Mouse (Mus musculus): Measurements from ENCODE around the gene Nmnat3.

Gene Nmnat3

DNA sequence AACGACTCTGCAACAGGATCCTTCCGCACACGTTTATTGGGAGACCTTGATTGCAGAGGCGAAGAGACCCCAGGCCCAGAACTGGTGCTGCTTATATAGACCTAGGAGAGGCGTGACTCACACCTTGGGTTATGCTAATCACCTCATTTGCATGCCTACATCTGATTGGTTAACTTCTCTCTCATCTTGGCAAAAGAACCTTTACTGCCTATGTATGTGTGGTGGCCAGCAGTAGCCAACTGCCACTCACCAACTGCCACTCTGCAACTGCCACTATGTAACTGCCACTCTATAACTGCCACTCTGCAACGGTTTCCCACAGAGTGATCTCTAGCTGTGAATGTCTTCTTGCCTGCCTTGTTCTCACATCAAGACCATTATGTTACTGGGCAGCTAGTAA is at the start of gene Nmnat3:
TSS of gene Nmnat3 (plus strand) at position 301 of the 400 bp plus-strand sequence.
- DNase-seq (ENCODE audit: low spot score): peak; percentile 26

DNA sequence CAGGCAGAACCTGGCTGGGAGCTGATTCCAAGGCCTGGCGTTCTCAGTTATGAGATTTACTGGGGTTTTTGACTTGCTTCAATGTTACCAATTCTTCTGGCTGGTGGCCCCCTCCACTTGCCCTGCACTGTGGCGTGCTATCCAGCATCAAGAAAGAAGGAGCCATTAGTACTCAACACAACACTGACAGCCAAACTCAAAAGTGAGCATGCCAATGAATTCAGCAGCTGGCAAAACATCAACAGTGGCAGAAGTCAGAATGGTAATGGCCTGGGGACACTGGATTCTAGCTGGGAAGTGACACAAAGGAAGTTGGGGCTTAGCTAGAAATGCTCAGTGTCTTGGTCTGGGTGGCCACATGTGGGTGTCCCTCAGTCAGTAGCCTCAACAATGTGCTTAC is 43.8 kb upstream of the Nmnat3 start:
- no peak for DNase-seq (ENCODE audit: low spot score)

DNA sequence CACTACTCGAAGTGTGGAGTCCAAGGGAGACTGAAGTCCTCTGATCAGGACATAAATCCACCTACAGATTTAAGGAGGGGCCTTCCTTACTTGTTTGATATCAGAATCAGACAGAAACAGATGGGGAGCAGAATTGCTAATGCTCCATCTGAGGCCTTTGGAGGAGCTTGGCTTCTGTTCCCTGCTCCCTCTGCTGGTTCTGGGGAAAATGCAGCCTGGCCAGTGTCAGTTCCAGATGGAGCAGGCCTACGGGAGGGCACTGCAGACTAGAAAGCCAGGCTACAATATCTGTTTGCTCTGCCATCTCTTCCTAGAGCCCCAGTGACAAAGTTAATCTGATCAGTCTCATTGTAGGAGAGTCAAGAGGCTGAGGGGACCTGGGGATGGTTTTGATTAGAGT is 43.0 kb upstream of the Nmnat3 start:
- no peak for DNase-seq (ENCODE audit: low spot score)

DNA sequence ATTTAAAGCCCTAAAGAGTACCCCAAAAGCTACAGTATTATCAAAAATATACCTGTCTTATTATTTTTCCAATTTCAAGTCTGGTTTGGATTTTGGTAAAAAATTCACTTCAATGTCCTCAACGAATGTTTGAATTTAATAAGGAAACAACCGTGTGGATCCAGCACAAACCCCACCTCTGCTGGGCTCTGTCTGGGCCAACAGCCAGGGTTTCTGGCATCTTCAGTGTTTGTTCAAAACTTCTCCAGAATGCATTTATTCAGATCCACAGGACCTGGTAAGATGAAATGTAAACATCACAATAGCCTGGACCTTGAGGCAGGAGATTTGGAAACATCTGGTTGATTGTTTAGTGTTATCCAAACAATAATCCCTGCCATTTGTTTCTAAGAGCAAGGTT is 42.0 kb upstream of the Nmnat3 start:
- no peak for DNase-seq (ENCODE audit: low spot score)

DNA sequence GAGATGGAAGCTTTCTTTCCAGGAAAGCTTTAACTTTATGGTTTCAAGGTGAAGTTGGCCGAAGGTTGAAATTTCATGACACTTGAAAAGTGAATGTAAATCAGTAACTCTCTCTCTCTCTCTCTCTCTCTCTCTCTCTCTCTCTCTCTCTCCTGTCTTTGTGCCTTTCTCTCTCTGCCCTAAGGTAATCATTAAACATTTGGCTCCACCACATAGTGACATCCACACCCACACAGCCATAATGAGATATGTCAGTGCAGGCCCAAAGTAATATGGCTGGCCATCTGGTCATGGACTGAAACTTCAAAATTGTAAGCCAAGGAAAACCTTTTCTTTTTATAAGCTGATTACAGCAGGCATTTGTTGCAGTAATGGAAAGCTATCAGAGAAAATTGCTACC is 40.9 kb upstream of the Nmnat3 start:
- no peak for DNase-seq (ENCODE audit: low spot score)

DNA sequence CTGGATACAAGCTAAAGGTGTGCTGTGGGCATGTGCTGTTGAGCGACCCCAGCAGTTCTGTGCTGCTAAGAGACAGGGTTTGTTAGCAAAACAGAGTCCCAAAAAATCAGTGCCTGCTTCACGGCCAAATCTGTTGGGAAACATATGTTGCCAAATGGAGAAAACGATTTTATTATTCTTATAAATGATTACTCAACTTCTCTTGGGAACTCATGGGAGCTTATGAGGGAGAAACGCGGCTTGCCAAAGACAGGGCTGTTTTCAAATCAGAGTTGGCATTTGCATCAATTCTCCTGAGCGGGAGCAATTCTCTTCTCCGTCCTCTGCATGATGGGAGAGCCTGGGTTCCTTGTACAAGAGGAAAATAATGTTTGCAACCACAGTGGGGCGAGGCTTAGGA is 27.0 kb upstream of the Nmnat3 start:
- no peak for DNase-seq (ENCODE audit: low spot score)

DNA sequence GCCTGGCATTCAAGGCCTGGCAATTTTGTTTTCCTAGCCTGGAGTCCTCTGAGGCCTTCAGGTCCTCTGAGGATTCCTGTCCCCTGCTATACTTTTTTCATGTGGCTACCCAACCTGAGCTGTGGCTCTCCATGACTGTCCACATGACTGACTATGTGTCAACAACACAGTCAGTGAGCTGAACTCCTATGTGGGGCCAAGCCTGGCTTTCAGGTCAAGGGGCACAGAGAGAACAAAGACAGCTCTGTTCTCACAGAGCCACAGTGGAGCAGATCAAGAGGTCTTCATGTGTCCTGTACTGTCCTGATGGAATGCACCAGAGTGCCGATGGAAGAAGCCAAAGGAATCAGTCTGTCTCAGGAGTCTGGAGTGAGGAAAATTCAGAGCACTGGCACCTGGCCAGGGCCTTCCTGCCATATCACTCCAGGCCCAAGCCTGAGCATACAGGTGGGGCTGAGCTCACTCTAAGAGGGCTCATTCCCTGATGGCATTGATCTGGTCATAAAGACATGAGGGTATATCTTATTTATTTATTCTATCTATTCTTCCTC is 25.7 kb upstream of the Nmnat3 start:
- DNase-seq (ENCODE audit: low spot score): no peak

DNA sequence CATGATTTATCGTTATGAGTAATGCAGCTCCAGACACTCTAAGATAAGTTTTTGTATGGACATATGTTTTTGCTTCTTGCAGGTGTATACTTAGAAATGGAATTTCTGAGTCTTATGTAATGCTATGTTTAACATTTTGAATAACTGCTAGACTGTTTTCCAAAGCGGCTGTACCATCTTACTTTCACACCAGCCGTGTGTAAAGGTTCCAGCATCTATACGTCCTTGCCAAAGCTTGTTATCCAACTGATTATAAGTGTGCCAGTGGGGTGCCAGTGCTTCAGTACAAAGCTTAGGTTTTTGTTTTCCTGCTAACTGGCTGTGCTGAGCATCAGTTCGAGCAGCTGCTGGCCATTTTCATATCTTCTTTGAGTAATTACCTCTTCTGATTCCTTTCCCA is 22.3 kb upstream of the Nmnat3 start:
- DNase-seq (ENCODE audit: low spot score): no peak

DNA sequence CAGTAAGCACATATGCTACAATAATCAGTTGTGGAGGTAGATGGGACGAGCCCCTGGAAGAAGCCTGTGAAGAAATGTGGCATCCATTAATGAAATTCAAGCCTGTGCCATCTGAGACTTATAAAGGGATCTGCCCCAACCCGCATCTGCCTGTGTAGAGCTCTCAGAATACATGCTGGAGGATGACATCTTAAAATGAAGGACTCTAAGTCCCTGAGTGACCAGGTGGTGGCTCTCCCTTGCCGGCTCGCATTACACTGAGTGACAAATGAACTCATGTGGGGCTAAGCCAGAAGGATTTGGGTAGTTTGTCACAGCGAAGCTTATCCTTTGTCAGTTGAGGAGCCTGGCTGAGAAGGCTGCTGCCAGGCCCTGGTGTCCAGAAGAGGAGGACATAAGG is 14.5 kb upstream of the Nmnat3 start:
- no peak for DNase-seq (ENCODE audit: low spot score)

DNA sequence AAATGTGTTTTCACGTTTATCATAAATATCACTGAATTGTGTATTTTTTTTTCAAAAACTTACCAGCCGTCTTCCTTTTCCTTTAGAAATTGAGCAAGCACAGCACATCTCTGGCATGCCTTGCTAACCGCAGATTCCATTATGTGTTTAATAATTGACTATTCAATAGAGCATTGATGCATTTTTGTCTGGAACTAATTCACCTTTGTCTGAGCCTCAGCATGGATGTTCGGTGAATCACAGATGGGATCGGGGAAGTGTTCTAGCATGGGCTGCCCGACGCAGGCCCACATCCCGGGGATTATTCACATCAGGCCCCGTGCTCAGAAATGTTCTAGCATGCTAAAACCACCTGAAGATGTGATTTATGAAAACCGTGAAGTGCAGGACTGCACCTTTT is 12.2 kb upstream of the Nmnat3 start:
- DNase-seq (ENCODE audit: low spot score): no peak

DNA sequence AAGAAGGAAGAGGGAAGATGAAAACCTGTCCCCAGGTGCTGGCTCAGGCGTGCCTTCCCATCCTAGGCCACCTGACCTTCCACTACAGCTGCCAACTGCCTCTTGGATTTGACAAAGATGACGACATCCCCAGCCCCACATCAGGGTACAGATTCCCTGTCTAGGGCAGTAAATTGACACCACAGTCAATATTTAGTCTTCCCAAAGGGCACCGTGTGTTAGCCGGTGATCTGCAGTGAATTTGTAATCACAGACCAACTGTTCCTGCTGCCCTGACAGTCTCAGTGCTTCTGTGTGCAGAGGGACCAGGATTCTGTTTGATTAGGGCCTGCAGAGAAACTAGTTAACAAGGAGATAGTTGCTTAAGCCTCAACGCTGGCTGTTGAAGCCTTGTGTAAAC is 7.1 kb upstream of the Nmnat3 start:
- no peak for DNase-seq (ENCODE audit: low spot score)

DNA sequence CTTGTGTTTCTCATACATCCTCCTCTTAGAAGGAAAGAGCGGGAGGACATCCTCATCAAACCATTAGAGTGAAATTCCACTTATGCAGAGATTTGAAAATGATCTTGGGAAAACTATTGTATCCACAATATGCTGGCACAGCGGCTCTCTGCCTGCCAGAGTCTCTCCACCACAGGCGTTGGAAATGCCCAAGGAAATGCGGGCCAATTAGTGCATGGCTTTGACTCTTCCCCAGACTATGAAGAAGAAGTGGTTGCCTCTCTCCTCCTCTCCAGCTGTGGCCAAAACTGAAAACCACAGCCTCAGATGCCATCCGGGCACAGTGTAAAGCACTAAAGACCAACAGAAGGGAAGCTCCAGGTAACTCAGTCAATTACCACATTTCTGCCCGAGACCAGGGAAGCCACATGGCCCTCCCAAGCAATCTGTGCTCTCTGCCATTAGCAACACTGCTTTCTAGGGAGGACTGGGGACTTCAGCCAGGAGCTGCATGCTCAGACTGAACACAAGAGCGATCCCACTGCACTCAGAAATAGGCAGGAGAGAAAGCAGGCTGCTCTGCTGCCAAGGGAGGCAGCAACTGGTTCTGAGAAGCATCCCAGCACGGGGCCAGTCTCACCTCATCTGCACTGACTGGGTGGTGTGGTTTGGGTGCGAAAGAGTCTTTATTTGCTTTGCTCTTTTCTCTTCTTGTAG is 1.5 kb upstream of the Nmnat3 start:
- DNase-seq (ENCODE audit: low spot score): no peak

DNA sequence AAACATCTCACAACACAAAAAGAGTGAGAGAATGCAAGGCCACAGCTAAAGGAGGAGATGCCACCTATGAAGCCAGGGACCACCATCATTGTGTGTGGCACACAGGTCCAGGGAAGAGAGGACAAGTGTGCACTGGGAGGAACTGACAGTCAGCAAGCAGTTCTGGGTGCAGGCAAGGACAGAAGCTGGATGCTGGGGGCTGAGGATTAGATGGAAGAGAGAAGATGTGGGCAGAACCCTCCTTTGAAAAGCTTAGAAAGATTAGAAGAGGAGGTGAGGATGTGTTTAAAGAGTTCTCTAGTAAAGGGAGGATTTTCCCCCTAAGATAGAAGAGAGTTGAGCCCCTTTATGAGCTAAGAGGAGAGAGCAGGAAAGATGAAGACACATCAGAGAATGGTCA is 2.4 kb downstream of the Nmnat3 start:
- DNase-seq (ENCODE audit: low spot score): no peak

DNA sequence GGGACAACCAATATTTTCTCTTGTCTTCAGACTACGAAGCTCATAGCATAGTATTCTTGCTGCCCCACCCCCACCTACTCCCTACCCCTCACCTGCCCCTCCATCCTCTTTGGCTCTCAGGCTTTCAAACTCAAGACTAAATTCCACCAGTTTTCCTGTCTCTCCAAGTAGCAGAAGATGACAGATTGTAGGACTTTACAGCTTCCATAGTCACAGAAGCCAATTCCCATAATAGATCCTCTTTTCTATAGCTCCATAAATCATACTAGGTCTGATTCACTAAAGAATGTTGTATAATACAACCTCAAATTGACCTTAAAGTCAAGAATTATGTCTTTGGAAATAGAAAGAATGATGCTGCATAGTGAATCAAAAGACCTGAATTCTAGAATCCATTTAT is 3.4 kb downstream of the Nmnat3 start:
- no peak for DNase-seq (ENCODE audit: low spot score)

DNA sequence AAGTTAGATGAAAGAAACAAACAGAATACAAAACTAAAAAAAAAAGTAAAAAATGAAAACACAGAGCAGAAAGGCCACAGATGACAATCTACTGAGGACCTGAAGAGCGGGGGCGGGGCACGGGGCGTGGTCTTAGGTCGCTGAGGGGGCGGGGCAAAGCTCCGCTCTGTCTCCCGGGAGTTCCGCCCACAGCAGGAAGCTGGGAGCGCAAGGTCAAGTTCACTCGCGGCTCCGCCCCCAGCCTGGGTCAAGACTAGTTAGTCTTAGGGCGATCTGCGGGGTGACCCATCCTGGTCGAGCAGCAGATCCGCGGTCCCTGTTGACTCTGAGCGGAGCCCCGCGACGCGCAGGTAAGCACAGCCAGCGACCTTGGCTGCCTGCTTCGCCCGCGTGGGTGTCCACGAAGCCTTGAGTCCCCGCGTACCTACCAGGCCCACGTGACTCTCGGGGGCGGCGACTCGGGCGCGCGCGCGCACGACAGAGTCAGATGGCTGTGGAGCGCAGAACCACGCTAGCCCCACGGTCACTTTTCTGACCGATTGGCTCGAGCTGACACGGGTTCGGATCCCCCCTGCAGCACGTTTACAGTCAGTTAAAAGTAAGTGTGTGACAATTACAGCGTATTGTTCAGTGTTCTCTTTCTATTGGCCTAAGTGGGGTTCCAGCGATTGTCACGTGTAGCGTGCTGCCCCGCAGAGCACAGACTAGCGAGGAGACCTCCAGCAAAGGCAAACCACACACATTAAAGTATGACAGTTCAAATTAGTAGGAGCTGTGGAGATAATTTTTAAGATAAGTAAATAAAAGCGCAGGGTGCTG is 9.4 kb downstream of the Nmnat3 start:
- peak; percentile 90 for DNase-seq (ENCODE audit: low spot score)

DNA sequence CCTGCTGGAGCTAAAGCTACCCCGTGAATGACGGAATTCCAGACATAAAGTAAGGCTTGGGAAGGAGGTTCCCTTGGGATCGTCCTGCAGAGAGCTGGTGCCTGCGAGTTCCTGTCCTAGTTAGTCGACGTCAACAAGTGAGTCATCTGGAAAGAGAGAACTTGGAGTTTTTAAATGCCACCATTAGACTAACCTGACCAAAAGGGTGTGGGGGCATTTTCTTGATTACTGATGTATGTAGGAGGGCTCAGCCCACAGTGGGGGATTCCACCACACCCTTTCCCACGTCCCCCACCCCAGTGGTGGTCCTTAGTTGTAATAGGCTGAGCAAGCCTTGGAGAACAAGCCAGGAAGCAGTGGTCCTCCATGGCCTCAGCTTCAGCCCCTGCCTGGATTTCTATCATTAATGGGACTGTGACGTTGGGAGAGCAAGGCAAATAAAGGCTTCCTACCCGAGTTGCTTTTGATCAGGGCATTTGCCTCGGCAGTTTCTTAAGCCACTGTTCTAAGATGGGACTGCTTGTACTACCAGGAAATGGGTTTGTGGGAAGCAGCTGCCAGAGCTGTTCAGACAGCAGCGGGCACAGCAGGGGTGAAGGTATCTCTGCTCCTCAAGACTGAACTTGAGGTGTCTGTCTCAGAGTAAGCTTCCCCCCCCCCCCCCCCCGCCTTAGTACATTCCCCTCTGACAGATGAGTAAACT is 10.2 kb downstream of the Nmnat3 start:
- DNase-seq (ENCODE audit: low spot score): no peak

DNA sequence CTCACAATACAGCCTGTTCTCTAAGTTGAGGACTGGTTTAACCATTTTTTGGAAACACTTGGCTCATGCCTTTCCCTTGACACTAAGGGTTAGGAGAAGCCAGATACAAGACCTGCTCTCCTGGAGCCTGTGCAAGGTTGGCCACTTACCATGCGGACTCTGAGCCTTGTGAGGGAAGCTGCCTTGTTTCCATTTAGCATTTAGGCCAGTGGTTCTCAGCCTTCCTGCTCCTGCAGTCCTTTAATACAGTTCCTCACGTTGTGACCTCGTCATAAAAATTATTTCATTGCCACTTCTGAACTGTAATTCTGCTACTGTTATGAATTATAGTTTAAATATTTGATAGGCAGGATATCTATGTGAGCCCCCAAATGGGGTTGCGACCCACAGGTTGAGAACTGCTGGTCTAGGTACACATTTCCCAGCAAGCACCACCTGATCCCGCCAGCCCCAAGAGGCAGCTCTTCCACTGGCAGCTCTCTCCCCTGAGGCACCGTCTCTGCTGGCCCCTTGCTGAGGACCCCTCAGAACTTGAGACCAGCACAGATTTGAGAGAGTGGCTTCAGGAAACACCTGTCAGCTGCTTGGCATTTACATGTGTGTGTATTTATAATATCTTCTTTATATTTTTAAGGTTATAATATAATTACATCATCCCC is 10.8 kb downstream of the Nmnat3 start:
- no peak for DNase-seq (ENCODE audit: low spot score)

DNA sequence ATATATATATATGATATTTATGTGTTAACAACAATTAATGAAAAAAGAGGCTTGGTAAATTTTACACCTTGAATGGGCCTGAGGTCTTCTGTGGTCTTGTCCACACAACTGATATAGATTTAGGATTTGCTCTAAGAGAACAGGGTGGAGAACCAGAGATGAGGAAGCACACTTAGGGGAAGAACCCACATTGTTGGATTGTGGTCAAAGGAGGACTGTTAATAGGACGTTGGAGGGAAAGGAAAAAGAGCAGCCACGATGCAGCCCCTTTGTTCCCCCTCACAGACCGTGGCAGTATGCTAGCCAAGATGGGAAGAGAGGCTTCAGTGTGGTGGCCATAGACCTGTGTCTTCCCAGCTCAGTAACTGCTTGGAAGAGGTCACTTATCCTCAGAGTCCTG is 11.5 kb downstream of the Nmnat3 start:
- no peak for DNase-seq (ENCODE audit: low spot score)

DNA sequence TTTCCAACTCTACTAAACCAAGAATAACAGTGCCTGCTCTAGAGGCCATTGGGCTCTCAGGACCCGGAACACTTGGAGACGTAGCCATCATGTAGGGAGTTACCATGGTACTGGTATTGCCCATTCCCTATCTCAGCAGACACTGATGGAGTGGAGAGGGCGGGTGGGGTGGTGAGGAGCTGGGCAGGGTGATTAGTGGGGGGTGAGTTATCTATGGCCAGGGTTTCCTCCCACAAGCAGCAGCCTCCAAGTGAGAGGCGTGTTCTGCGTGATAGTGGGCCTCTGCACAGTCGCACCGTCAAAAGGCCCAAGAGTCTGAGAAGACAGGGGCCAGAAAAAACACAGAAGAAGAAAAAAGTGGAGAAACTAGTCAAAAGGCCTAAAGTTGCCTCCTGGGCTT is 12.0 kb downstream of the Nmnat3 start:
- no peak for DNase-seq (ENCODE audit: low spot score)

DNA sequence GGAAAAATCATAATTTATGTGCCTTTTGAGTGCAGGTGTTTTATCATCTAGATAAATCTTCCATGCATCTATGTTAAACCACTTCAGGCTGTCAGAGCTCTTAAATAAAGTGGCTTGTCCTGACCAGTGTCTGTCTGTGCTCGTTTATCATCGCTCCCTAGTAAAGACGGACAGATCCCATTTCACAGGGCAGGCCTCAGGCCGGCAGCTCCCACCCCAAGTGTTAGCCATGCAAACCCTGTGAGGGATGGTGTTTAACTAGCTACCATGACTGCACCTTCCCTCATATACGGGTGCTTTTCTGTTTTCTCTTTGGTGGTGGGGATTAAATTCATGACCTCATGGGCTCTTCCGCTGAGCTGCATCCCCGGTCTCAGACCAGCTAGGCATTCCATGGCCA is 13.3 kb downstream of the Nmnat3 start:
- no peak for DNase-seq (ENCODE audit: low spot score)

DNA sequence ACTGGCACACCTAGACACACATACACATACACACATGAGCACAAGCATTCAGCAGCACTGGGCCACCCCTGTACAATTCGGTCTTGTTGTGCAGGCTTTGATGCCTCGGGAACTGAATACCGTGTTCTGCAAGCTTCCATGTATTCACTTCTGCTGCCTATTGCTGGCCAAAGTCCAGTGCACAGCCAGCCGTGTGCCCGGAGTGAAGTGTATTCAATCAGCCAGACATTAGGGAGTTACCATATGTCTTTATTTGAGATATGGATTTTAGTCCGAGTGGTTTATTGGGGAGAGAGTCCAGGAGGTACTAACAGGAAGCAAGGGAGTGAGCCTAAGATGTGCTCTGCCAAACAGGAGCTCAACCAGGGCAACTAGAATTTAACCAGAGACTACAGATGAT is 19.8 kb downstream of the Nmnat3 start:
- no peak for DNase-seq (ENCODE audit: low spot score)

DNA sequence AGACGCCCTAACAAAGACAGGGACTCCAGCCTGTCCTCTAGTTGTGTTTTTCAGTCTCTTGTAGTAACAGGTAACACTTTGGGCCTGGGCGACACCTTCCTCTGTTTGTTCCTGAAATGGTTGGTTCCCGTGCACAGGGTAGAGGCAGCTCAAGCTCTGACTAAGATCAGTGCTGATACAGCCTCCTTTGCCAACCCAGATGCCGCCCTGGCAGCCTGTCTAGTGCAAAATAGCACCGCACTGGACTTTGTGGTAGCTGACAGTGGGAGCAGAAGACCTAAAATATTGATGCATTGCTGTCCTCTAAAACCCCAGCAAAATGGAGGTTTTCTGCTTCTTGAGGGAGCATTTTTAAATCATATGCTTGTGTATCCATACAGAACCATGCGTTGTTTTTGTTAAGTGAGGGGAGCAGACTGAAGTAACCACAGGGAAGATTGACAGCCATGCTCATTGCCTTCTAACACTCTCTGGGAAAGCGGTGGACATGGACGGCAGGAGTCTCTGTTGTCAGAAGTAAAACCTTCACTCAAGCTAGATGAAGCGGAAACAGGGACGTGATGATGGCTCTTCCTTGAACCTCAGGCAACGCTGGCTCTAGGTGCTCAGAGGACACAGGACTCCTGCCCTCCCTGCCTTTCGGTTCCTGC is 24.2 kb downstream of the Nmnat3 start:
- no peak for DNase-seq (ENCODE audit: low spot score)

Measured in testis, postnatal 14 days (tissue).